Mouse (Mus musculus): ENCODE data around the gene Mrgpra3. TPM values are rescaled to one million over a fixed set of nuclear protein-coding genes. Genes with fewer than 3 reads are reported as not detected.

Mrgpra3 gene
- not detected in 2 replicates for polyA plus RNA-seq (2014; fragmentation: Nextera tagmentation; extraction: Ambion mirVana)

GRCm38 (mm10) chr7:47601272-47601671 is at the start of gene Mrgpra3:
TSS of gene Mrgpra3 (minus strand) at chr7:47601372.
- Histone ChIP-seq H3K27me3 (ENCODE audit: control insufficient read depth, insufficient read depth, low read length) (no peaks in the 10 kb centered on the region), H3K4me2 (ENCODE audit: low read depth, low read length, severe bottlenecking) (no peak within 1 kb of the TSS), H3K4me1 (replicated peaks; ENCODE audit: control insufficient read depth, insufficient read depth, low read length) (no peaks in the 10 kb centered on the region), H3K9ac (ENCODE audit: low read length) (no peak within 1 kb of the TSS), H3K9me3 (ENCODE audit: control insufficient read depth, low read length) (peaks cover 3% of the 10 kb centered on the region; the same call in 1 of the 2 replicates), H3K36me3 (ENCODE audit: control insufficient read depth, insufficient read depth, low read length) (no peaks in the 10 kb centered on the region), H3K27ac (ENCODE audit: low read depth, low read length) (no peak within 1 kb of the TSS), H3K4me3 (ENCODE audit: low read depth, low read length) (no peak within 1 kb of the TSS)
- ATAC-seq (replicated peaks; ENCODE audit: low FRiP score) (no peak), DNase-seq (ENCODE audit: low spot score) (no peak)
- 72% methylated on average over 2 of the region's 2 CpGs for WGBS

Other genes with a start within 250 kb of the Mrgpra3 start
- not detected in 2 replicates for gene Mrgpra1, start 247.1 kb downstream of the Mrgpra3 start, polyA plus RNA-seq (2014; fragmentation: Nextera tagmentation; extraction: Ambion mirVana)
- gene Mrgpra2a, start 149.2 kb downstream of the Mrgpra3 start, polyA plus RNA-seq (2014; fragmentation: Nextera tagmentation; extraction: Ambion mirVana): not detected in 2 replicates
- not detected in 2 replicates for gene Mrgpra2b, start 72.5 kb downstream of the Mrgpra3 start, polyA plus RNA-seq (2014; fragmentation: Nextera tagmentation; extraction: Ambion mirVana)

All from forebrain, embryonic 11.5 days (tissue).